Mouse (Mus musculus): Measurements from ENCODE around the gene Gdf11. TPM values are rescaled to one million over a fixed set of nuclear protein-coding genes. Genes with fewer than 3 reads are reported as not detected.

The Gdf11 gene
- polyA plus RNA-seq, 1 experiment from 2014 or later: 9.0 TPM

DNA sequence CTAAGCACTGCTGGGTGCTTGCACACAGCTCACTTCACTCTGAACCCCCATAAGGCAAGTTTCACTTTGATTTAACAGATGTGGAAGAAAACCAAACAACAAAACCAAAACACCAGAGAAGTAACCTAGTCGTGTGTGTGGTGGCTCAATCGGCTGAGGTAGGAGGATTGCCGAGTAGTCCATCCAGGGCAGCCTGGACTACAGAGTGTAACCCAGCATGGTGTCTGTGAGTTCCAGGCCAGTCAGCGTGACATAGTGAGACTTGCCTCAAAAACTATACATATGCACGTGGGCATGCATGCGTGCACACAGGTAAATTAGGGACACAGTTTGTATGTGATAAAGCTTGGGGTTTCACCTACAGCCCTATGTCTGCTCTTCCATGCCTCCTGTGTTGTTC, 25.9 kb upstream of the Gdf11 start:
- Histone ChIP-seq H3K9me3 (replicated peaks) (no peaks in the 10 kb centered on the region), H3K9ac (replicated peaks) (no peak overlapping the region), H3K4me3 (replicated peaks) (no peak overlapping the region), H3K27ac (replicated peaks) (no peak overlapping the region), H3K36me3 (peaks cover 6% of the 10 kb centered on the region; the same call in 1 of the 2 replicates), H3K4me2 (no peak overlapping the region), H3K27me3 (replicated peaks) (no peaks in the 10 kb centered on the region), H3K4me1 (peaks cover 54% of the 10 kb centered on the region)
- ATAC-seq (ENCODE audit: low FRiP score): no peak
- 90% methylated on average over 6 of the region's 6 CpGs for WGBS

DNA sequence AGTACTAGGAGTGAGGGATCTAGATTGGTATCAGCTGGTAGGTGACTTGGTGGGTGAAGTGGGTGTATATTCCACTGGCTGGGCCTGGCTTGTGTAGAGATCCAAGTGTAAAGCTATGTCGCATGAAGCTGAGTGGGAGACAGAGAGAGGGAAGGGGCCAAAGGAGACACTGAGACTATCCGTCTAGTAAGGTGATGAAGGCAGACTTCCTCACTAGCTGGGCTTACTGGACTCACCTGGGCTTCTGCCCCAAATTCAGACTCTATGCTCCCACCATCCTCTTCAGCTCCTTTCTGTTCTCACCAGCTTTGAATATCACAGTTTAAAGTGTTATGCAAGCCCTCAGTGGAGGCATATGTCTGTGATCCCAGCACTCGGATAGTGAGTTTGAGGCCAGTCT, 25.1 kb upstream of the Gdf11 start:
- no peaks in the 10 kb centered on the region for H3K9me3 ChIP-seq (replicated peaks)
- no peak overlapping the region for H3K27ac ChIP-seq (replicated peaks)
- peaks cover 47% of the 10 kb centered on the region for H3K4me1 ChIP-seq
- WGBS: 96% methylated on average over 3 of the region's 3 CpGs
- H3K4me3 ChIP-seq (replicated peaks): no peak overlapping the region
- H3K9ac ChIP-seq (replicated peaks): no peak overlapping the region
- no peak for ATAC-seq (ENCODE audit: low FRiP score)
- H3K4me2 ChIP-seq: no peak overlapping the region
- no peaks in the 10 kb centered on the region for H3K27me3 ChIP-seq (replicated peaks)
- H3K36me3 ChIP-seq: peaks cover 6% of the 10 kb centered on the region; the same call in 1 of the 2 replicates

DNA sequence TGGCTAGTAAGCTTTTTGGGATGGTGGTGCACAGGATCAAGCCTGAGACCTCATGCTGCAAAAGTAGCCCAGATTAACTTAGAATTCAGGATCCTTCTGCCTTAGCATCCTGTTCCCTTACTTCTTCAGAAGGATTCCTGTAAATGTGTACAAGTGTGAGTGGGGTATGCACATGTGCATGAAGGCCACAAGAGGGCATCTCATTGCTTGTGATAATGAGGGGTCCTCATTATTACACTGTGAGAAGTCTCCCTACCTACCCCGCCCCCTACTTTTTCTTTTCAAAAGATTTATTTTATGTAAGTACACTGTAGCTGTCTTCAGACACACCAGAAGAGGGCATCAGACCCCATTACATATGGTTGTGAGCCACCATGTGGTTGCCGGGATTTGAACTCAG, 24.0 kb upstream of the Gdf11 start:
- Histone ChIP-seq H3K36me3 (peaks cover 6% of the 10 kb centered on the region; the same call in 1 of the 2 replicates), H3K27me3 (replicated peaks) (no peaks in the 10 kb centered on the region), H3K27ac (replicated peaks) (no peak overlapping the region), H3K4me2 (no peak overlapping the region), H3K4me1 (peaks cover 46% of the 10 kb centered on the region), H3K9ac (replicated peaks) (no peak overlapping the region), H3K4me3 (replicated peaks) (no peak overlapping the region), H3K9me3 (replicated peaks) (no peaks in the 10 kb centered on the region)
- no peak for ATAC-seq (ENCODE audit: low FRiP score)
- WGBS: 88% methylated on average over 2 of the region's 2 CpGs

DNA sequence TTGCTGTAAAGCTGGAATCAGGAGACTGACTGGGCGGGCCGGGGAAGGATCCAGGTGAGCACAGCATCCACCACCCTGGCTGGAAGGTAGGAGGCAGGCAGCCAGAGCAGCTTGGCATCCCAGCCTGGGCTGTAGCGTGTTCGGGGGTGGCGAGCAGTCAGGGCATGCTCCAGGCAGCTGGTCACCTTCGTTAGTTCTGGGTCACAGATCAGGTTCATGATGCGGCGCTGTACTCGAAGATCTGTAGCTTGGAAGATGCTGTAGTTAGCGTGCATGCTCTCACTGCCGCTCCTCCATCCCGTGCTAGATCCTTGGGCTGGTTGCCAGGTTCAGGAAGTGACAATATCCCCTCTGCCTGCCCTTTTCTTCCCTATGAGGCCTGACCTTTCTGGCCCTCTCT, 22.2 kb upstream of the Gdf11 start:
- ATAC-seq (ENCODE audit: low FRiP score): no peak
- Histone ChIP-seq H3K36me3 (peaks cover 6% of the 10 kb centered on the region; the same call in 1 of the 2 replicates), H3K4me2 (no peak overlapping the region), H3K4me1 (peaks cover 37% of the 10 kb centered on the region), H3K9me3 (replicated peaks) (no peaks in the 10 kb centered on the region), H3K4me3 (replicated peaks) (no peak overlapping the region), H3K27me3 (replicated peaks) (no peaks in the 10 kb centered on the region), H3K27ac (replicated peaks) (no peak overlapping the region), H3K9ac (replicated peaks) (no peak overlapping the region)
- WGBS: 87% methylated on average over 12 of the region's 12 CpGs

DNA sequence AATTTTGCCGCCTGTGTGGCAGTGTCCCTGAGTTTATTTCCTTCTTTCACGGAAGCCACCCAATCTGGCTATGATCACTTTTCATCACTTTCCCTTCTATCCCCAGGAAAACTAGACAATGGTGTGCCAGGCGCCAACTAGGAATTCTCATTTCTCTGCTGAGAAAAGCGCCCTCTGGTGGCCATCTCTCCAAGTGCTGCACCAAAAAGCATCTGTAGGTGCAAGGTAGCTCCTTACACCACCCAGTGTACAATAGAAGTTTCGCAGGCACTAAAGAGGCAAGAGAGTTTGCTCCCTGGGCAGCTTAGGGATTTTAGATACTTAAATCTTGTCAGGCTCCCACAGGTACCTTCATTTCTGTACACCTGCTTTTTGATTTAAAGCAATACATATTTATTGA, 21.7 kb upstream of the Gdf11 start:
- peak overlapping the region; percentile 45; the same call in 1 of the 2 replicates for H3K27ac ChIP-seq (replicated peaks)
- H3K9ac ChIP-seq (replicated peaks): no peak overlapping the region
- ATAC-seq (ENCODE audit: low FRiP score): peak; percentile 29; the same call in 1 of the 2 replicates
- 5% methylated on average over 5 of the region's 5 CpGs for WGBS
- no peak overlapping the region; the same call in 1 of the 2 replicates for H3K4me2 ChIP-seq
- H3K4me3 ChIP-seq (replicated peaks): no peak overlapping the region
- peaks cover 32% of the 10 kb centered on the region for H3K4me1 ChIP-seq
- H3K9me3 ChIP-seq (replicated peaks): no peaks in the 10 kb centered on the region
- peaks cover 6% of the 10 kb centered on the region; the same call in 1 of the 2 replicates for H3K36me3 ChIP-seq
- no peaks in the 10 kb centered on the region for H3K27me3 ChIP-seq (replicated peaks)

DNA sequence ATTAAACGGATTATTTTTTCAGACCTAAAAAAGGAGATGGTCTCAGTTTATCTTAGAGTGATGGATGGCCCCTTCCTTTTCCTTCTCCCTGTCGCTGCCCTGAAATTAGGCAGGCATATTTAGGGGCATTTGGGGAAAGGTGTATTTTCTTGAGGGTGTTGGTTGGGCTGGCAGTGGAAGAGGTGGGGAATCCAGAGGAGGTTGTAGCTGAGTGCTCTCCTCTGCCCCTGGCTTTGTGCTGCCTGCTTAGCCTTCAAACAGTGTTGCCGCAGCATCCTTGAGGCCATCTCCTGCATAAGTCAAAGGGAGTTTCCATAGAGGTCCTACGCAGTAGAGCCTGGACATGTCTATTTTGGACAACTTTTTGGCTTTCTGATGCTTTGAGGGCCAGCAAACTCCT, 21.3 kb upstream of the Gdf11 start:
- no peak for ATAC-seq (ENCODE audit: low FRiP score)
- Histone ChIP-seq H3K4me3 (replicated peaks) (no peak overlapping the region), H3K4me2 (no peak overlapping the region; the same call in 1 of the 2 replicates), H3K4me1 (peaks cover 28% of the 10 kb centered on the region), H3K9me3 (replicated peaks) (no peaks in the 10 kb centered on the region), H3K27ac (replicated peaks) (peak overlapping the region; percentile 45; the same call in 1 of the 2 replicates), H3K27me3 (replicated peaks) (no peaks in the 10 kb centered on the region), H3K9ac (replicated peaks) (no peak overlapping the region), H3K36me3 (peaks cover 6% of the 10 kb centered on the region; the same call in 1 of the 2 replicates)
- 83% methylated on average over 4 of the region's 4 CpGs for WGBS

DNA sequence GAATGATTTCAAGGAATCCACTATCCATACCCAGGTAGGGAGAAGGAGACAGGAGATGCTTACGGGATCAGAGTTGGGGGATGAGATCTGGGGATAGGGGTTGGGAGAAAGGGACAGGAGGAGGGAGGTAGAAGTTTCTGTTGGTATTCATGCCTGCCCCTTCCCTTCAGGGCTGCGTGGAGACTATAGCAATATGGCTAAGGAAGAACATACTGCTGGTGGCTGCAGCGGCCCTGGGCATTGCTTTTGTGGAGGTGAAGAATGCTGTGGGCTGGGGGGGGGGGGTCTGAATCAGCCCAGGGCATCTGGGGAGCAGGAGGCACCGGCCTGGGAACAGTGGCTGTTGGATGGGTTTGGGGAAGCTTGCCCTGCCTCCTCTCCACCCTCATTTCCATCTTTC, 20.8 kb upstream of the Gdf11 start:
- Histone ChIP-seq H3K27ac (replicated peaks) (no peak overlapping the region), H3K4me2 (no peak overlapping the region), H3K9ac (replicated peaks) (no peak overlapping the region), H3K27me3 (replicated peaks) (no peaks in the 10 kb centered on the region), H3K9me3 (replicated peaks) (no peaks in the 10 kb centered on the region), H3K36me3 (peaks cover 6% of the 10 kb centered on the region; the same call in 1 of the 2 replicates), H3K4me1 (peaks cover 26% of the 10 kb centered on the region), H3K4me3 (replicated peaks) (no peak overlapping the region)
- ATAC-seq (ENCODE audit: low FRiP score): no peak
- WGBS: 80% methylated on average over 4 of the region's 4 CpGs

DNA sequence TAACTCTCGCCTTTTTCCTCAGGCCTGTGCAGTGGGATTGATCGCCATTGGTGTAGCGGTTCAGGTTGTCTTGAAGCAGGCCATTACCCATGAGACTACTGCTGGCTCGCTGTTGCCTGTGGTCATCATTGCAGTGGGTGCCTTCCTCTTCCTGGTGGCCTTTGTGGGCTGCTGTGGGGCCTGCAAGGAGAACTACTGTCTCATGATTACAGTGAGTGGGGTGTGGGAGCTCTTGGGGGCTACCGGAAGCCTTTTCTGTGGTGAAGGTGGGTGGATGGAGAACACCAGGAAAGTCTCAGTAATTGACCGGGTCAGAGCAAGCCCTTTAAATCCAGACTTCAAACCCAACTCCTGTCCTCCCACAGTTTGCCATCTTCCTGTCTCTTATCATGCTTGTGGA, 19.9 kb upstream of the Gdf11 start:
- no peak for ATAC-seq (ENCODE audit: low FRiP score)
- H3K9ac ChIP-seq (replicated peaks): no peak overlapping the region
- H3K4me1 ChIP-seq: peaks cover 26% of the 10 kb centered on the region
- no peak overlapping the region for H3K27ac ChIP-seq (replicated peaks)
- no peaks in the 10 kb centered on the region for H3K9me3 ChIP-seq (replicated peaks)
- H3K27me3 ChIP-seq (replicated peaks): no peaks in the 10 kb centered on the region
- peak overlapping the region; percentile 70 for H3K4me2 ChIP-seq
- WGBS: 90% methylated on average over 6 of the region's 6 CpGs
- peak overlapping the region; percentile 64; the same call in 1 of the 2 replicates for H3K4me3 ChIP-seq (replicated peaks)
- no peaks in the 10 kb centered on the region for H3K36me3 ChIP-seq

DNA sequence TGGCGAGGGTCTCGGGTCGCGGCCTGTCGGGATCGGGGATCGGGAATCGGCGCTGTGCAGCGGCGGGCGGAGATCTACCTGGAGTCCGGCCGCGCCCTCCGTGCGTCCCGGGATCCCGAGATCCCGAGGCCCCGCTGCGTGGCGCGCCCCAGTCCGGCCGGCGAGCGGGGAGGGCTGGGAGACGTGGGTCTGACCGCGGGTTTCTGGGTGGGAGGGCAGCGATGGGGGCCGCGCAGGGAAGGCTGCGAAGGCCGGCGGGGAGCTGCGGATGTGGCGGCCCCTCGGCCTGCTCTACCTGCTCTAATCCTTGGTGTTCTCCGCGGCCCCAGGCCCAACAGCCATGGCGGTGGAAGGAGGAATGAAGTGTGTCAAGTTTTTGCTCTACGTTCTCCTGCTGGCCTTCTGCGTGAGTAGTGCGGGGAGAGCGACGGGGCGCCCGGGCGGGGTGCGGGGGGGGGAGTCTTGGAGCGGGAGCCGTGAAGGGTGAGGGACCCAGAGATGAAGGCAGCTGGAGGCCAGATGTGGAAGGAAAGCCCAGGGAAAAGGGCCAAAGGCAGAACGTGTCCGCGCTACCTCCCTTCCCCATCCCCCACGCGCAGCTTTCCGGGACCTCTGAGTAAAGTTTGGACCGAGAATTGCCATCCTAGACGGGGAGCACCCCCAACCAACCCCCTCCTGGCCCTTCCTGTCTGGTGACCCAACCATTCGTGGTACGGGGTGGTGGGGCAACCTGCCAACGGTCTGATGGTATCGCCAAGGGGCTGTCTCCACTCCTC, 18.7 kb upstream of the Gdf11 start:
- Histone ChIP-seq H3K9ac (replicated peaks) (peak overlapping the region; percentile 81), H3K27me3 (replicated peaks) (no peaks in the 10 kb centered on the region), H3K36me3 (no peaks in the 10 kb centered on the region), H3K4me1 (peaks cover 26% of the 10 kb centered on the region), H3K27ac (replicated peaks) (peak overlapping the region; percentile 82), H3K9me3 (replicated peaks) (no peaks in the 10 kb centered on the region), H3K4me3 (replicated peaks) (peak overlapping the region; percentile 64), H3K4me2 (peak overlapping the region; percentile 70)
- ATAC-seq (ENCODE audit: low FRiP score): peak; percentile 58
- WGBS: 2% methylated on average over 56 of the region's 66 CpGs

DNA sequence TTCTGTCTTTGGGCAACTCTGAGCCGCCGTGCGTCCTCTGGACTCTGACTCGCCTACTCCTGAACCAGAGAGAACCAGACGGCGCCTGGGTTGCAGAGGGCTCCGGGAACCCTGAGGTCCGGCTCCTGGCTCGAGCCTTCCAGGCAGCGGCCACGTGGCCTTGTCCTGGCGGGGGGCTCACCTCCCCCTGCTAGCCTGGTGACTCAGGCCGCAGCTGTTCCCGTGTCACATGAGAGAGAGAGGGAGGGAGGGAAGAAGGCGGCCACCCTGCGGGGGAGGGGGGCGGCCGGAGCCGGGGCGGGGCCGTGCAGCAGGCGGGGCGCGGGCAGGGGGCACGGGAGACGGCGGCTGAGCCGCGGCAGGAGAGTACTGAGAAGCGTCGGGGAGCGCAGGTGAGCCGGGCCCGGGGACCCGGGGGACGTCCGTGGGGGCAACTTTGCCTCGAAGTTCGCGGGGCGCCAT, 18.1 kb upstream of the Gdf11 start:
- ATAC-seq (ENCODE audit: low FRiP score): peak; percentile 69
- Histone ChIP-seq H3K27ac (replicated peaks) (peak overlapping the region; percentile 82), H3K4me2 (peak overlapping the region; percentile 70), H3K27me3 (replicated peaks) (no peaks in the 10 kb centered on the region), H3K36me3 (no peaks in the 10 kb centered on the region), H3K9ac (replicated peaks) (peak overlapping the region; percentile 81), H3K4me3 (replicated peaks) (peak overlapping the region; percentile 64), H3K4me1 (peaks cover 26% of the 10 kb centered on the region), H3K9me3 (replicated peaks) (no peaks in the 10 kb centered on the region)
- under 1% methylated on average over 25 of the region's 41 CpGs for WGBS

DNA sequence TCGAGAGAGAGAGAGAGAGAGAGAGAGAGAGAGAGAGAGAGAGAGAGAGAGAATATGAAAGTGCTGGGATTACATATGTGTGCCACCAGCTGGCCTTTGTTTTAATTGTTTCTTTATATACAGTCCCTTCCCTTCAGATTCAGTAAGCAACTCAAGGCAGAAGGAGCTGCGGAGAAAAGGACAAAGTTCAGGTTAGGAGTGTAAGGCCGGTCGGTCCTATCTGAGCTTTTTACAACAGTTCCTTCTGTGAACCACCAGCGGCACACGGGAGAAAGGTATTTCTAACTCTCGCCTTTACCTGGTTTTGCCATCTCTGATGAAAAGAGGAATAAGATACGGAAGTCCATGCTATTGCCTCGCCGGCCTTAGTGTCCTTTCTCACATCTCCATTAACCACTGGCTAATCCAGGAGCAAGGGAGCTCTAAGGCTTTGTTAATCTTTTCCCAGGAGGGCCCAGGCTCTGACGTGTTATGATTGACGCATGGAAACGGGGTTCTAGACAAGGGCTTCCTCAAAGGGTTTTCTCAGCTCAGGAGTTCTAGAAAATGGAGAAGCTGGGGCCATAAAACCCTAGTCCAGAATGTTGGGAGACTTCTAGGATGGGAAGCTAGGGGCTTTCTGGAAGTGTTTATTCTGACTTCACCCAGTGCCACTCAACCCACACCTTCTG, 17.4 kb upstream of the Gdf11 start:
- no peak for ATAC-seq (ENCODE audit: low FRiP score)
- H3K4me3 ChIP-seq (replicated peaks): peak overlapping the region; percentile 64
- H3K9ac ChIP-seq (replicated peaks): peak overlapping the region; percentile 81
- H3K4me2 ChIP-seq: peak overlapping the region; percentile 70
- no peaks in the 10 kb centered on the region for H3K36me3 ChIP-seq
- H3K4me1 ChIP-seq: peaks cover 26% of the 10 kb centered on the region
- H3K9me3 ChIP-seq (replicated peaks): no peaks in the 10 kb centered on the region
- no peaks in the 10 kb centered on the region for H3K27me3 ChIP-seq (replicated peaks)
- 62% methylated on average over 13 of the region's 13 CpGs for WGBS
- H3K27ac ChIP-seq (replicated peaks): peak overlapping the region; percentile 45; the same call in 1 of the 2 replicates
